Mouse (Mus musculus) layer of hippocampus, adult 9-11 months (tissue): ENCODE measurements at regions not wholly inside any gene's neighbourhood (a gene's known extent, or its start where the extent isn't known, plus 50 kb on each side); places are given as distances from the start of the nearest gene placed in this dataset.
A peak's percentile ranks its signal among the peaks of the same experiment; 100 is the strongest.

Experiments
- DNase-seq: peaks from one replicate; pipeline ENCODE4 v3.0.0; 2022

GRCm38 (mm10) chr14:101382838-101383237, 182.7 kb upstream of the Prr30 start:
- DNase-seq: no peak

GRCm38 (mm10) chr14:101381943-101382342, 181.8 kb upstream of the Prr30 start:
- DNase-seq: no peak

GRCm38 (mm10) chr14:101379663-101380006, 179.5 kb upstream of the Prr30 start:
- no peak for DNase-seq

- peak; percentile 26 for DNase-seq
Observed at GRCm38 (mm10) chr14:101378965-101379662, 179.0 kb upstream of the Prr30 start.

- no peak for DNase-seq
Observed at GRCm38 (mm10) chr14:101378545-101378944, 178.4 kb upstream of the Prr30 start.

GRCm38 (mm10) chr14:101376690-101377089, 176.6 kb upstream of the Prr30 start:
- DNase-seq: no peak

- DNase-seq: no peak
Observed at GRCm38 (mm10) chr14:101375833-101376232, 175.7 kb upstream of the Prr30 start.

- no peak for DNase-seq
Observed at GRCm38 (mm10) chr14:101373864-101374263, 173.7 kb upstream of the Prr30 start.

GRCm38 (mm10) chr14:101359860-101360259, 159.7 kb upstream of the Prr30 start:
- DNase-seq: no peak

- DNase-seq: no peak
Observed at GRCm38 (mm10) chr14:101353009-101353378, 152.9 kb upstream of the Prr30 start.

GRCm38 (mm10) chr14:101352046-101353008, 152.2 kb upstream of the Prr30 start:
- DNase-seq: peak; percentile 41

- no peak for DNase-seq
Observed at GRCm38 (mm10) chr14:101340331-101340730, 140.2 kb upstream of the Prr30 start.

GRCm38 (mm10) chr14:101332015-101332414, 131.9 kb upstream of the Prr30 start:
- DNase-seq: no peak

- DNase-seq: no peak
Observed at GRCm38 (mm10) chr14:101327421-101327820, 127.3 kb upstream of the Prr30 start.

- no peak for DNase-seq
Observed at GRCm38 (mm10) chr14:101326477-101326941, 126.4 kb upstream of the Prr30 start.

GRCm38 (mm10) chr14:101323361-101323760, 123.2 kb upstream of the Prr30 start:
- DNase-seq: no peak

- DNase-seq: no peak
Observed at GRCm38 (mm10) chr14:101307920-101308319, 107.8 kb upstream of the Prr30 start.

GRCm38 (mm10) chr14:101304487-101305032, 104.4 kb upstream of the Prr30 start:
- no peak for DNase-seq

- no peak for DNase-seq
Observed at GRCm38 (mm10) chr14:101297841-101298240, 97.7 kb upstream of the Prr30 start.

- peak; percentile 44 for DNase-seq
Observed at GRCm38 (mm10) chr14:101294693-101295092, 94.6 kb upstream of the Prr30 start.

GRCm38 (mm10) chr14:101287755-101288154, 87.6 kb upstream of the Prr30 start:
- DNase-seq: no peak

- DNase-seq: no peak
Observed at GRCm38 (mm10) chr14:101269048-101269789, 69.1 kb upstream of the Prr30 start.

GRCm38 (mm10) chr14:101267536-101267935, 67.4 kb upstream of the Prr30 start:
- DNase-seq: no peak
